10 mouse cellular contexts compared by ENCODE assay signal in the genomic region with DNA sequence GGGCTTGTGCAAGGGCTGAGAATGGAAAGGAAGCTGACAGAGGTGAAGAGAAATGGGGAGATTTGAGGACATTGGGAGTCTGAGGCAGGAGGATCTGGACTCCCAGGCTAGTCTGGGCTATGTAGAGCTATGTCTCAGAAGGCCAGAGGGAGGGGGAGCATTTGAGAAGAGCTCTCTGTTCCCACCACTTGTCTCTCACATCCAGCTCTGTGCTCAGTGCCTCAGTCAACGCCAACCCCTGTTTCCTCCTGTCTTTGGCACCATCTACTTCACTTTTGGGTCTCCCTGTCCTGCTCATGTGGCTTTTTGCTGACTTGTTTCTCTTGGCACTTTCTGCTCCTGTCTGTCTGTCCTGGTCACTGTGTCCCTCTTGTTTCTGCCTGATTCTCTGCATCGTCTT. TPM values are rescaled to one million over a fixed set of nuclear protein-coding genes. Genes with fewer than 3 reads are reported as not detected.
DNase-seq lines count a peak whose midpoint lies in the region; ATAC-seq and TF ChIP-seq lines count a peak whose summit lies in the region.
"Had no signal": no experiment of that assay in that cellular context is flagged by ENCODE, and none has a peak within 500 bp of the region (broad histone marks: within the 10 kb centered on the region; RNA-seq: fewer than 3 reads in every experiment).

No protein-coding gene starts in this region.

- no peak for DNase-seq in heart, adult 2 months
- DNase-seq in heart, postnatal 4 days = no peak
- no peak for DNase-seq in liver, embryonic 13.5 days
- DNase-seq in thymus, postnatal 25 days = no peak
- no peak for DNase-seq in retina, embryonic 14.5 days (ENCODE audit: low spot score)
- DNase-seq in right cerebral cortex, adult 2 months (ENCODE audit: low spot score in 2 of 2) = no peak

- TF ChIP-seq EP300 in heart, adult 2 months (IDR thresholded peaks at IDR 0.05; ENCODE audit: insufficient read depth, low read depth, low read length) = no peak
- TF ChIP-seq EP300 in ES-Bruce4 (IDR thresholded peaks at IDR 0.05; ENCODE audit: insufficient read depth, low read depth, low read length) = no peak

- intact Hi-C loops in heart, adult 2 months (cut with DNase I) = no loop called here

- peaks cover 8% of the 10 kb centered on the region for H3K4me1 ChIP-seq in heart, adult 2 months (ENCODE audit: control insufficient read depth, insufficient read depth, low read length)
- peaks cover 2% of the 10 kb centered on the region for H3K4me1 ChIP-seq in ES-Bruce4 (ENCODE audit: control insufficient read depth, insufficient read depth, low read length)
- H3K4me1 ChIP-seq in forebrain, embryonic 16.5 days (replicated peaks; ENCODE audit: control insufficient read depth, insufficient read depth, low read length) = peaks cover 29% of the 10 kb centered on the region
- H3K4me1 ChIP-seq in liver, embryonic 13.5 days (replicated peaks) = peaks cover 56% of the 10 kb centered on the region

- no peaks in the 10 kb centered on the region for H3K36me3 ChIP-seq in heart, adult 2 months (ENCODE audit: control insufficient read depth, insufficient read depth, low read length)
- H3K36me3 ChIP-seq in ES-Bruce4 (ENCODE audit: control insufficient read depth, insufficient read depth, low read length, poor library complexity, severe bottlenecking) = no peaks in the 10 kb centered on the region
- no peaks in the 10 kb centered on the region for H3K36me3 ChIP-seq in forebrain, embryonic 16.5 days (ENCODE audit: control insufficient read depth, insufficient read depth)
- H3K36me3 ChIP-seq in liver, embryonic 13.5 days = no peaks in the 10 kb centered on the region

- H3K4me2 ChIP-seq in forebrain, embryonic 16.5 days (ENCODE audit: low read length) = peak overlapping the region; percentile 48
- peak overlapping the region; percentile 32; the same call in 1 of the 2 replicates for H3K4me2 ChIP-seq in liver, embryonic 13.5 days

- WGBS in heart, adult 2 months = 34% methylated on average over 2 of the region's 2 CpGs
- 41% methylated on average over 2 of the region's 2 CpGs for WGBS in forebrain, embryonic 16.5 days
- WGBS in liver, embryonic 13.5 days (ENCODE audit: insufficient replicate concordance) = 27% methylated on average over 2 of the region's 2 CpGs

- no peaks in the 10 kb centered on the region for H3K27me3 ChIP-seq in heart, adult 2 months (ENCODE audit: control insufficient read depth, insufficient read depth, low read length)
- no peaks in the 10 kb centered on the region for H3K27me3 ChIP-seq in ES-Bruce4 (ENCODE audit: control insufficient read depth, insufficient read depth, low read length, poor library complexity, severe bottlenecking)
- no peaks in the 10 kb centered on the region for H3K27me3 ChIP-seq in forebrain, embryonic 16.5 days (replicated peaks; ENCODE audit: control insufficient read depth, insufficient read depth, low read length)
- peaks cover 31% of the 10 kb centered on the region for H3K27me3 ChIP-seq in liver, embryonic 13.5 days

- H3K9ac ChIP-seq in heart, adult 2 months (ENCODE audit: low read depth, low read length) = peak overlapping the region; percentile 73
- H3K9ac ChIP-seq in ES-Bruce4 (ENCODE audit: low read depth, poor library complexity, severe bottlenecking) = peak overlapping the region; percentile 58
- peak overlapping the region; percentile 53; the same call in 1 of the 2 replicates for H3K9ac ChIP-seq in forebrain, embryonic 16.5 days (replicated peaks; ENCODE audit: low read depth, low read length)
- H3K9ac ChIP-seq in liver, embryonic 13.5 days = no peak overlapping the region

- TF ChIP-seq POLR2A in heart, adult 2 months (IDR thresholded peaks at IDR 0.05; ENCODE audit: insufficient read depth, low read depth, low read length) = no peak
- no peak for TF ChIP-seq POLR2A in ES-Bruce4 (IDR thresholded peaks at IDR 0.05; ENCODE audit: insufficient read depth, low read length)

- no peaks in the 10 kb centered on the region for H3K9me3 ChIP-seq in ES-Bruce4 (replicated peaks; ENCODE audit: control insufficient read depth, insufficient read depth, low read length, poor library complexity, severe bottlenecking)
- no peaks in the 10 kb centered on the region for H3K9me3 ChIP-seq in forebrain, embryonic 16.5 days (ENCODE audit: control insufficient read depth, low read length)
- H3K9me3 ChIP-seq in liver, embryonic 13.5 days (replicated peaks) = no peaks in the 10 kb centered on the region

- peak overlapping the region; percentile 57 for H3K4me3 ChIP-seq in heart, adult 2 months
- peak overlapping the region; percentile 41 for H3K4me3 ChIP-seq in ES-Bruce4 (ENCODE audit: low read depth, low read length)
- H3K4me3 ChIP-seq in forebrain, embryonic 16.5 days (replicated peaks; ENCODE audit: low read length) = peak overlapping the region; percentile 24
- H3K4me3 ChIP-seq in liver, embryonic 13.5 days (replicated peaks) = no peak overlapping the region

- TF ChIP-seq CTCF in heart, adult 2 months (IDR thresholded peaks at IDR 0.05) = no peak
- no peak for TF ChIP-seq CTCF in ES-Bruce4 (IDR thresholded peaks at IDR 0.05; ENCODE audit: low read depth, low read length)

- H3K27ac ChIP-seq in heart, adult 2 months = peak overlapping the region; percentile 68
- peak overlapping the region; percentile 64 for H3K27ac ChIP-seq in ES-Bruce4 (ENCODE audit: insufficient read depth, low read length)
- no peak overlapping the region for H3K27ac ChIP-seq in forebrain, embryonic 16.5 days (ENCODE audit: low read length)
- H3K27ac ChIP-seq in liver, embryonic 13.5 days = no peak overlapping the region

- ATAC-seq in forebrain, embryonic 16.5 days = peak; percentile 68
- no peak for ATAC-seq in liver, embryonic 13.5 days (ENCODE audit: low read depth)

- no peaks in the 10 kb centered on the region for H3K79me2 ChIP-seq in heart, adult 2 months (replicated peaks; ENCODE audit: control insufficient read depth, insufficient read depth, low read length)

RNA-seq across cellular contexts. Expression of a gene that starts 0.6 kb away (rescaled TPM):
- total RNA-seq in heart, adult 2 months (2021) = under 1 TPM in 1 of 2 experiments, not detected in 1; 0.61 TPM
- polyA plus RNA-seq in heart, adult 2 months (2012; rRNA removed) = 1.3 and 1.6 TPM in 2 replicates
- total RNA-seq in heart, postnatal 4 days (2021) = 1 to 10 TPM; 1.6 to 2.4 TPM
- 1.3 and 1.9 TPM in 2 replicates for polyA plus RNA-seq in ES-Bruce4 (2011; ENCODE audit: insufficient read depth, insufficient read length, low read depth, missing spikeins)
- 1.2 and 1.6 TPM in 2 replicates for polyA plus RNA-seq in forebrain, embryonic 16.5 days (2015; fragmentation: Nextera tagmentation; extraction: Ambion mirVana)
- polyA plus RNA-seq in liver, embryonic 13.5 days (2015; fragmentation: Nextera tagmentation; extraction: Ambion mirVana) = 0.35 and 0.47 TPM in 2 replicates
- polyA plus RNA-seq: C2C12 had no signal

RNA-seq across cellular contexts. Expression of a gene that starts 0.6 kb away (rescaled TPM):
- total RNA-seq in heart, adult 2 months (2021) = not detected
- 0.41 TPM in 1 of 2 replicates, not detected in the other for polyA plus RNA-seq in heart, adult 2 months (2012; rRNA removed)
- total RNA-seq in heart, postnatal 4 days (2021) = not detected
- 27.5 and 31.2 TPM in 2 replicates for polyA plus RNA-seq in ES-Bruce4 (2011; ENCODE audit: insufficient read depth, insufficient read length, low read depth, missing spikeins)
- polyA plus RNA-seq in forebrain, embryonic 16.5 days (2015; fragmentation: Nextera tagmentation; extraction: Ambion mirVana) = 11.8 and 12.3 TPM in 2 replicates
- polyA plus RNA-seq in liver, embryonic 13.5 days (2015; fragmentation: Nextera tagmentation; extraction: Ambion mirVana) = 0.13 and 0.23 TPM in 2 replicates
- total RNA-seq: adrenal gland, postnatal 4 days had no signal
- polyA plus RNA-seq: C2C12 had no signal

RNA-seq across cellular contexts. Expression of a gene that starts 8.1 kb away (rescaled TPM):
- not detected for total RNA-seq in heart, adult 2 months (2021)
- polyA plus RNA-seq in heart, adult 2 months (2012; rRNA removed) = 0.27 TPM in 1 of 2 replicates, not detected in the other
- not detected for total RNA-seq in heart, postnatal 4 days (2021)
- polyA plus RNA-seq in ES-Bruce4 (2011; ENCODE audit: insufficient read depth, insufficient read length, low read depth, missing spikeins) = not detected in 2 replicates
- polyA plus RNA-seq in forebrain, embryonic 16.5 days (2015; fragmentation: Nextera tagmentation; extraction: Ambion mirVana) = not detected in 2 replicates
- polyA plus RNA-seq in liver, embryonic 13.5 days (2015; fragmentation: Nextera tagmentation; extraction: Ambion mirVana) = 7.2 and 7.3 TPM in 2 replicates
- total RNA-seq: adrenal gland, postnatal 4 days had no signal
- polyA plus RNA-seq: C2C12 had no signal

RNA-seq across cellular contexts. Expression of a gene that starts 11.3 kb away (rescaled TPM):
- 1 to 10 TPM in 1 of 2 experiments, under 1 TPM in 1; 0.31 to 2.4 TPM for total RNA-seq in heart, adult 2 months (2021)
- polyA plus RNA-seq in heart, adult 2 months (2012; rRNA removed) = 0.32 and 1.4 TPM in 2 replicates
- total RNA-seq in heart, postnatal 4 days (2021) = under 1 TPM in 1 of 2 experiments, not detected in 1; 0.47 TPM
- 2.8 and 3.3 TPM in 2 replicates for polyA plus RNA-seq in ES-Bruce4 (2011; ENCODE audit: insufficient read depth, insufficient read length, low read depth, missing spikeins)
- 0.24 TPM in 1 of 2 replicates, not detected in the other for polyA plus RNA-seq in forebrain, embryonic 16.5 days (2015; fragmentation: Nextera tagmentation; extraction: Ambion mirVana)
- polyA plus RNA-seq in liver, embryonic 13.5 days (2015; fragmentation: Nextera tagmentation; extraction: Ambion mirVana) = 4.1 and 5.2 TPM in 2 replicates

RNA-seq across cellular contexts. Expression of a gene that starts 11.8 kb away (rescaled TPM):
- 10 to 100 TPM; 53.2 to 62.5 TPM for total RNA-seq in heart, adult 2 months (2021)
- 95.7 and 98.2 TPM in 2 replicates for polyA plus RNA-seq in heart, adult 2 months (2012; rRNA removed)
- 10 to 100 TPM; 50.6 to 53.5 TPM for total RNA-seq in heart, postnatal 4 days (2021)
- 12.7 and 15.6 TPM in 2 replicates for polyA plus RNA-seq in ES-Bruce4 (2011; ENCODE audit: insufficient read depth, insufficient read length, low read depth, missing spikeins)
- polyA plus RNA-seq in forebrain, embryonic 16.5 days (2015; fragmentation: Nextera tagmentation; extraction: Ambion mirVana) = 93.1 and 109 TPM in 2 replicates
- 51.0 and 54.9 TPM in 2 replicates for polyA plus RNA-seq in liver, embryonic 13.5 days (2015; fragmentation: Nextera tagmentation; extraction: Ambion mirVana)

Comparison
In these comparisons a context has a peak if more than half of its experiments do, and no peak if none do; other contexts are left out.
1. H3K27ac ChIP-seq: peak in heart, adult 2 months (single experiment) and ES-Bruce4 (single experiment); none in forebrain, embryonic 16.5 days (single experiment) and liver, embryonic 13.5 days (single experiment).